Mouse (Mus musculus): ENCODE data around the gene Slc16a10.

Gene Slc16a10

GRCm38 (mm10) chr10:40109520-40109919, 32.5 kb downstream of the Slc16a10 start:
- in situ Hi-C loops (cut with MboI, MseI): no loop called here

DNA sequence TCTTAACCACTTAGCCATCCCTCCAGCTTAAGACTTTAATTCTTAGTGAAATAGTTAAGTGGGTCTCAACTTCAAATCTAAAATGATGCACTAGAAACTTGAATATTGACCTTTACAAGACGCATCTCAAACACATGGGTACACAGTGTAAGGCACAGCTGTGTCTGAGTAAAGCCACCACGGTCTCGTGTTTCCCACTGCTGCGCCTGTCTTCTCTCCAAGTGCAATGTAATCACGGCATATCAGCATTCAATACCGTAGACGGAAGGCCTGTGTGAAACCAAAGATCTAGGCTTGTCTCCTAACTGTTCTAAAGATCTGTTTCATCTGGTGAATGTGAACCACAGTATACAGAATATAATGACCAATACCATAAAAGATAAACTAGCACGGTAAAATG, 33.1 kb downstream of the Slc16a10 start:
- in situ Hi-C loops (cut with MboI, MseI): no loop called here

DNA sequence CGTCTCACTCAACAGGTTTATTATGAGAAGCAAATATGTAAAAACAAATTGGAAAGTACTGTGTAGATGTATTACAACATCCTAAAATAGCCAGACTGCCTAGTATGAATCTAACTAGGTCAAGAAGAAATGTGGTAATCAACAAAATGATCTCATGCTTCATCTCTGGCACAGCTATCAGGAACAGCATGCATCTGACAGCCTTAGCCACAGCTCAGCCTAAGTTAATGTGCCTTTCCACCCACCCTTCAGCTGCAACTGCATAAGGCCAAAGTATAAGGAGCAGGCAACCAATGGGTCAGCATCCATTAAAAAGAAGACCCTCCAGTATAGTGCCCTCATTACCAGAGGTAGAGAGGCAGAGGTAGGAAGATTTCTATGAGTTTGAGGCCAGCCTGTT, 34.1 kb downstream of the Slc16a10 start:
- in situ Hi-C loops (cut with MboI, MseI): no loop called here

GRCm38 (mm10) chr10:40105174-40105573, 36.9 kb downstream of the Slc16a10 start:
- in situ Hi-C loops (cut with MboI, MseI): no loop called here

DNA sequence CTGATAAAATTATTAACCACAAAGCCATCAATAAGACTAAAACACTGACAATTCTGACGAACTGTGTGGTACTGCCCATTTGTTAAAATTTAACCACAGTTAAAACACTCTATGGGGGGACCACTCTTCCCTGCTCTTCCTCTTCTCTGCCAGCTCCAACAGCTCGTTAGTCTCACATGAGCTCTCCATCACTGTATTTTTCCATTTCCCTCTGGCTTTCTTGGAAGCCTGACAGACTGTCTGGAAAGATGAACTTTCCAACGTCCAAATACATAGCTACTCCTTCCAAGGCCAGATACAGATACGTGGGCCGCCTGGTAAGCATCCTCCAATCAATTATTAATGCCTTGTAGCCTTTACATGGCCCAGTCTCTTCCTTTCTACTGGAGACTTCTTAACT, 38.3 kb downstream of the Slc16a10 start:
- in situ Hi-C loops (cut with MboI, MseI): no loop called here

- in situ Hi-C loops (cut with MboI, MseI): no loop called here
Observed at GRCm38 (mm10) chr10:40102986-40103385, 39.1 kb downstream of the Slc16a10 start.

DNA sequence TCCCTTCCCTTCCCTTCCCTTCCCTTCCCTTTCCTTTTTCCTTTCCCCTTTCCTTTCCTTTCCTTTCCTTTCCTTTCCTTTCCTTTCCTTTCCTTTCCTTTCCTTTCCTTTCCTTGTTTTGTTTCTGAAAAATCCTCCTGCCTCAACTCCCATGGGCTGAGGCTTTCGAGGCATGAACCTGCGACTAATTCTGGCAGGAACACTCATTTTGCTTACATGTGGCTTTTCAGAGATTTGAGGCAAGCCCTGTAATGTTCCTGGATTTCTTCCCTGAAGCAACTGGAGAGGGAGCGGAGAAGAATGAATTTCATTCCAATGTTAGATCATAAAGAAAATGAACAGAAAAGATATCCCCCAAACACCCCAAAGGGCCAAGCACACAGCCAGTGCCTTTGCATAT, 39.9 kb downstream of the Slc16a10 start:
- in situ Hi-C loops (cut with MboI, MseI): no loop called here

- in situ Hi-C loops (cut with MboI, MseI): no loop called here
Observed at GRCm38 (mm10) chr10:40098441-40098840, 43.6 kb downstream of the Slc16a10 start.

GRCm38 (mm10) chr10:40097519-40097918, 44.5 kb downstream of the Slc16a10 start:
- in situ Hi-C loops (cut with MboI, MseI): no loop called here

GRCm38 (mm10) chr10:40094752-40095151, 47.3 kb downstream of the Slc16a10 start:
- in situ Hi-C loops (cut with MboI, MseI): no loop called here

DNA sequence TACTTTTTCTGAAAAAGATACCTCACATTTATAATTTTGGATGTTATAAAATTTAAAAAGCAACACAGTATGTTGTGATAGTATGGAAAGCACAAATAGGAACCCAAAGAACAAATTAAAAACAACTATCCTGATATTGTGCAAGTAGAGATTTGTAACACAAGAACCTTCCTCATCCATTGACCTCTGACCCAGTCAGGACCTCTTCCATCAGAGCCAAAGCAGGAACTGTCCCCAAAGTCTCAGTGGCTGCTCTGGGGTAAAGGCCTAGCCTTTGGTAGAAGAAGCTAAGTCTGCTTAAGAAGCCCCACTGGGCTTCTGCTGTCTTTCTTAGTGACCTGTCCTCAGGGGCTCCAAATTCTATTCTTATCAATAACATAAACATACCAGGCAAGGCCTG, 48.5 kb downstream of the Slc16a10 start:
- in situ Hi-C loops (cut with MboI, MseI): no loop called here

DNA sequence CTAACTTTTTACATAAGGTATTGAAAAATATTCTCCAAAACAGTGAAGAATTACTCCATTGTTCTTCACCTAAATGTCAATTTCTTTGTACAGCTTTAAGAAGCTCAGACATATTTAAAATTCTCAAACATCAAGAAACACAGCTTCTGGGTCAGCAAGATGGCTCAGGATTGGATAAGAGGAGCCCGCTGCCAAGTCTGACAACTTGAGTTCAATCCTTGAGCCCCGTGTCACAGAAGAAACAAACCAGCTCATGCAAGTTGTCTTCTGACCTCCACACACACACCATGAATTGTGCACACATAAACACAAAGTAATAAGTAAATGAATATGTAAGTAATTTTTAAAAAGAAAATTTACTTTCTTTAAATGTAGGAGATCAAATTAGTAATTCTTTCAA, 50.6 kb downstream of the Slc16a10 start:
- in situ Hi-C loops (cut with MboI, MseI): no loop called here

GRCm38 (mm10) chr10:40090504-40091428, 51.3 kb downstream of the Slc16a10 start:
- in situ Hi-C loops (cut with MboI, MseI): no loop called here

GRCm38 (mm10) chr10:40084332-40085093, 57.5 kb downstream of the Slc16a10 start:
- in situ Hi-C loops (cut with MboI, MseI): no loop called here

DNA sequence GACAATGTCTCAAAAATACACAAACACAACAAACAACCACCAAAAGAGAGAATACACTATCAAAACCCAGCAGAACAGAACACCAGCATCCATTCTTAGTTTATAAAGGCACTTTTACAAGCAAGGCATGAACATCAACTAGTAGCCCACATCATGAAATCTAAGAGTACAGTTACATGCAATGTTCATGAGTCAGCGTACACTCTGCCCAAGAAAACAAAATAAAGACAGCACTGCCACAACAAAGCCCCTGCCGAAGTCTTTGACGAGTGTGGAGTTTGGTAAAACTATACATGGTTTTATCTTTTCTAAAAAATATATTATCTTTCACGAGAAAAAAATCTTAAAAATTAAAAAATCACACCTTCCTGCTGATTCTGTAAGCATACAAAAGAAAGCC, 58.5 kb downstream of the Slc16a10 start:
- in situ Hi-C loops (cut with MboI, MseI): no loop called here

- in situ Hi-C loops (cut with MboI, MseI): no loop called here
Observed at GRCm38 (mm10) chr10:40082668-40083067, 59.4 kb downstream of the Slc16a10 start.

DNA sequence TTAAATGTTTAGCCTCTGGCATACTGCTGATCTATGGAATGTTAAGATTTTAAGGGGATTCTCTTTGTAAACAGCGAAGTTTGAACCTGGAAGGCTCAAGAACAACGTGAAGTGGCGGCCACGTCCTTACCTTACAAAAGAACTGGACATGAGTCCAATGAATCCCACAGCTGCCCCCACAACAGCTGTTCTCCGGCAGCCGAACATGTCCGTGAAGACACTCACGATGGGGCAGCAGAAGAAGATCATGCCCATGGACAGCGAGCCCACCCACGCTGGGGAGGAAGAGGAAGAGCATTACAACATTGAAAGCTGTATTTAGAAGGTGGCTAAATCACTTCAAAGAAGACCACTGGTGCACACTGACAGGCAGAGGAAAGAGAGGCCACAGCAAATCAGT, 61.5 kb downstream of the Slc16a10 start:
- in situ Hi-C loops (cut with MboI, MseI): no loop called here

GRCm38 (mm10) chr10:40079256-40079655, 62.8 kb downstream of the Slc16a10 start:
- in situ Hi-C loops (cut with MboI, MseI): no loop called here

DNA sequence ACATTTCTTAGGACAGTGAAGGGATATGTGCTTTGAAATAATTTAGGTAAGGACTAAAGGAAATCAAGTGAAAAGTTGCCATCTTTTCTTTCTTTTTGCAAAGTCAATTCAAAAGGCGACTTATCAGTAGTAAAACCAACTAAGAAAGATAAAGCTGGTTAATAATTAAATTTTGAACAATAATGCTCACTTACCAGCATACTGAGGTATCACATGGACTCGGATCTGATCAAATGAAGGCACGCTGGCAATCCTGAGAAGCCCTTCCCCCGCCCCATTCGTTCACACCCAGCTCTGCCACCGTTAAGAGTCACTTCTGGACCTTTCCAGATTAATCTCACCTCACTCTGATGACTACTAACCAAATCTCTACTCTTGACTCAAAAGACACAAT, 64.1 kb downstream of the Slc16a10 start:
- in situ Hi-C loops (cut with MboI, MseI): no loop called here

GRCm38 (mm10) chr10:40077346-40077959, 64.6 kb downstream of the Slc16a10 start:
- in situ Hi-C loops (cut with MboI, MseI): no loop called here

DNA sequence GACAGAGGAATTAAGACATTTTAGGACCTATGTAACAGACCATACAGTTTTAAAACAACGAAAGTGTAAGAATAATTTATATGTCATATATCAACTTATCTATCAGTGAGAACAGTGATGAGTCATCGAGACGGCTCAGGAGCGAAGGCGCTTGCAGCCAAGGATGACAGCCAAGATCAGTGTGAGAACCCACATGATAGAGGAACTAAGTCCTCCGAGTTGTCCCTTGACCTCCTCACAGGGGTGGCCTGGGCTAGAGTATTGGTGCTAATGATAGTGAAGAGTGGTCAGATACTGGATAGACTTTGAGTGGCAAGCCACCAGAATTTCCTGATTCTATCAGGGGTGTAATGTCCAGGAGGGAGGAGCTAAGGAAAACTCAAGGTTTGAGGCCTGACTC, 68.5 kb downstream of the Slc16a10 start:
- in situ Hi-C loops (cut with MboI, MseI): no loop called here

DNA sequence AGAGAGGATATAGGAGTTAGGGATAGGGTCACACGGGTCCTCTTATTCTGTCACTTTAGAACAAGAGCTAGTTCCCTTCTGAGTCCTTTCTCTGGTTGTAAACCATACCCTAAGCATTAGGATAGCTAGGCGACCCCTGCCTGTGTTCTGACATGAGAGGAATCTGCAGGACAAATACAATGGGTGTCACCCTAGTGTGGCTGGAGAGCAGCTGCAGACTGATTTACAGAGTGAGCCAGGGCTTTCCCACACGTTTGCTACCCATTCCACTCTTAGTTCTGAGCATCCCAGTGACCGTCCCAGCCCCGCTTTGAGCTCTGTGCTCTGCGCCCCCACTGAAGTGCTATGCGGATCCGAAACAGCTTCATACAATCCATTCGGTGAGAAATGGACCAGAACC, 71.4 kb downstream of the Slc16a10 start:
- in situ Hi-C loops (cut with MboI, MseI): no loop called here

Data from T-helper 2 cell (primary cell).